Mouse (Mus musculus) thymus, postnatal 0 days (tissue): ENCODE data around the gene Gm43720. TPM values are rescaled to one million over a fixed set of nuclear protein-coding genes. Genes with fewer than 3 reads are reported as not detected.
A peak's percentile ranks its signal among the peaks of the same experiment; 100 is the strongest.

Source experiments
- DNase-seq: peaks from one replicate; pipeline ENCODE4 v3.0.0-alpha.2; 2015; ENCODE audit warnings: low spot score
- polyA plus RNA-seq: library from polyadenylated mRNA; unstranded; fragments of >200 nt; fragmentation: Nextera tagmentation; extraction: Ambion mirVana; gene quantifications from 2 replicates; pipeline ENCODE4 v1.2.1, GENCODE M21; 2015

The Gm43720 gene
- polyA plus RNA-seq, 1 experiment from 2014 or later, result not detected

GRCm38 (mm10) chr5:138262582-138263240 lies 17.0 kb downstream of the Gm43720 start:
- DNase-seq, result no peak

GRCm38 (mm10) chr5:138262001-138262400 lies 17.8 kb downstream of the Gm43720 start:
- no peak for DNase-seq

- DNase-seq, result no peak
Observed at GRCm38 (mm10) chr5:138260834-138261233, 18.9 kb downstream of the Gm43720 start.

- no peak for DNase-seq
Observed at GRCm38 (mm10) chr5:138260051-138260450, 19.7 kb downstream of the Gm43720 start.

- DNase-seq, result no peak
Observed at GRCm38 (mm10) chr5:138258993-138259392, 20.8 kb downstream of the Gm43720 start.

GRCm38 (mm10) chr5:138258542-138258941 lies 21.2 kb downstream of the Gm43720 start:
- DNase-seq, result no peak

GRCm38 (mm10) chr5:138258078-138258477 lies 21.7 kb downstream of the Gm43720 start:
- DNase-seq, result no peak

- DNase-seq, result no peak
Observed at GRCm38 (mm10) chr5:138257585-138257978, 22.2 kb downstream of the Gm43720 start.

GRCm38 (mm10) chr5:138256966-138257584 lies 22.7 kb downstream of the Gm43720 start:
- peak; percentile 11 for DNase-seq

GRCm38 (mm10) chr5:138256094-138256467 lies 23.7 kb downstream of the Gm43720 start:
- no peak for DNase-seq

- peak; percentile 95 for DNase-seq
Observed at GRCm38 (mm10) chr5:138255353-138256093, 24.2 kb downstream of the Gm43720 start, which contains the start of gene Lamtor4. TSS of gene Lamtor4 (plus strand) at chr5:138255482.

GRCm38 (mm10) chr5:138253061-138253460 lies 26.7 kb downstream of the Gm43720 start:
- no peak for DNase-seq

- DNase-seq, result no peak
Observed at GRCm38 (mm10) chr5:138251144-138251543, 28.6 kb downstream of the Gm43720 start.

GRCm38 (mm10) chr5:138241511-138241910 lies 38.2 kb downstream of the Gm43720 start:
- DNase-seq, result no peak

GRCm38 (mm10) chr5:138234224-138234623 lies 45.5 kb downstream of the Gm43720 start:
- DNase-seq, result no peak

- no peak for DNase-seq
Observed at GRCm38 (mm10) chr5:138233778-138234177, 46.0 kb downstream of the Gm43720 start.

GRCm38 (mm10) chr5:138229511-138229910 lies 50.2 kb downstream of the Gm43720 start:
- DNase-seq, result no peak

- peak; percentile 29 for DNase-seq
Observed at GRCm38 (mm10) chr5:138228026-138228425, 51.7 kb downstream of the Gm43720 start.

GRCm38 (mm10) chr5:138227367-138227766 lies 52.4 kb downstream of the Gm43720 start:
- no peak for DNase-seq

GRCm38 (mm10) chr5:138226491-138226890 lies 53.3 kb downstream of the Gm43720 start:
- DNase-seq, result no peak

GRCm38 (mm10) chr5:138225700-138226099 lies 54.1 kb downstream of the Gm43720 start, which contains the start of gene Nxpe5:
TSS of gene Nxpe5 (plus strand) at chr5:138225898.
- DNase-seq, result no peak

GRCm38 (mm10) chr5:138223287-138223686 lies 56.5 kb downstream of the Gm43720 start:
- no peak for DNase-seq
